Mouse (Mus musculus) CD4-positive, CD25-positive, alpha-beta regulatory T cell, adult 4 months (primary cell): ENCODE data around the gene Anapc15. TPM values are rescaled to one million over a fixed set of nuclear protein-coding genes. Genes with fewer than 3 reads are reported as not detected.

Experiments
- ATAC-seq: one replicate; pipeline ENCODE4 v1.8.0; 2017
- polyA plus RNA-seq, 2 experiments: library from polyadenylated mRNA; unstranded; fragments of 100-300 nt; shearing (Covaris generic); gene quantifications; one replicate each; pipeline ENCODE4 v1.2.1; 2017

Anapc15 gene
- polyA plus RNA-seq, result 10 to 100 TPM; 43.2 to 66.9 TPM

DNA sequence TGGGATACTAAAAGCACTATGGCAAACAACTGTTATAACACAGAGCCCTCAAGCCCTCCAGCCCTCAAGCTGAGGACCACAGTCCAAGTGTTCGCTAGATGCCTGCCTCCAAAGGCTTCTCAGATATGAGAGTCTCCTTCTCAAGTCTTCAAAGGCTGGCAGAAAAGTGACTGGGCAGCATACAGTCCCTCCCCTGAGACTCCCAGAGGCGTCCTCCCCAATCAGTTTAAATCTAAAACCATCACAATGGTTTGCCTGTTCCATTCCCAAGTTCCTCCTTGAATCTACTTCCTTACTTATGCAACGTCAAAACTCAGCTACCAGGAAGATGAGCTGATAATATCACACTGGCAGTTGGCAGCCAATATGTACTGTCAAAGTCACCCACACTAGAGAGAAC lies at the start of gene Anapc15:
Anapc15 (plus strand) TSS at position 301 of the 400 bp plus-strand sequence.
- no peak for ATAC-seq

DNA sequence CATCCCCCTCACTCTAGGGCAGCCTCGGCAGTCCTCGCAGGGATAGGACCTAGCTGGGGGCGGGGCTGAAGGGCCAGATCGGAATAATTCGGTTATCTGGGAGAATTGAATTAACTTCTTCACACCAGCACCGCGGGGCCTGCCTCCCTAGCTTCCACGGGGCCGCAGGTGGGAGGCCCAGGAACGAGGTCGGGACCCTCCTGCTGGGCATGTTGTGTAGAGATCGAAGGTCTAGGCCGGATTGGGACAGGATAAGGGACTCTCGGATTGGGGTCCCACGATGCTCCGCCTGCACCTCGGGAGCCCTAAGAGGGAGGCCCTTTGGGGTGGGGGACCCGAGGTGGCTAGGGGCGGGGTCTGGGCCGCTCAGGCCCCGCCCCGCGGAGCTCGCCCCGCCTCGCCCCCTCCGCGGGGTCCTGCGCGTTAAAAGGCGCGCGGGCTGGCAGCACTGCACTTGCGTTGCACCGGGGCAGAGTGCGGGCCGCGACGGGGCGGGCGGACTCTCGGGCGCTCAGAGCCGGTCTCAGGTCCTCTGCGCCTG lies 45.6 kb upstream of the Anapc15 start, which contains the start of gene Phox2a:
Phox2a (plus strand) TSS at position 453 of the 541 bp plus-strand sequence.
- ATAC-seq, result no peak

DNA sequence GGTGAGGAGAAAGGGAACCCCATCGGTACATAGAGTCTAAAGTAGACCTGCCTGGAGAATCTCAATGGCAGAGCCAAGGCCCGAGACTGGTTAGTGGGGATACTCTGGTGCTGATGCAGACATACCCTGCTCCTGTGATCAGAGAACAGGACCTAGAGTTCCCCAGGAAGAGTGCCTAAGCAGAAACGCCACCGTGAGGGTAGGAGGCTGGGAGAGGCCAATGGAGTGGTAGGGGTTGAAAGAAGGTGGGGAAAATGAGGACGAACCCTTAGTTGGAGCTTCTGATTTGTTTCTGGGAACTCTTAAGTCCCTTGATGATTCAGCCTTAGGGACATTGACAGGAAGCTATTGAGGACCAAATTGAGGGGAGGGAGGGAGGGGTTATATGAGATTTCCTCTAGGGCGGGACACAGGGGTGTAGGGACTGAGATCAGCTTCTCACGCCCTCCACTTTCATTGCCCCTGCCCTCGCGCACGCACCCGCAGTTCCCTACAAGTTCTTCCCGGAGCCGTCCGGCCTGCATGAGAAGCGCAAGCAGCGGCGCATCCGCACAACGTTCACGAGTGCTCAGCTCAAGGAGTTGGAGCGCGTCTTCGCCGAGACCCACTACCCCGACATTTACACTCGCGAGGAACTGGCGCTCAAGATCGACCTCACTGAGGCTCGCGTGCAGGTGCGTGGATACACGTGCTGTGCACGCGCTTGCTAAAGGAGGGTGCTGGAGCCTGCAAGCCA lies 43.1 kb upstream of the Anapc15 start:
- no peak for ATAC-seq

DNA sequence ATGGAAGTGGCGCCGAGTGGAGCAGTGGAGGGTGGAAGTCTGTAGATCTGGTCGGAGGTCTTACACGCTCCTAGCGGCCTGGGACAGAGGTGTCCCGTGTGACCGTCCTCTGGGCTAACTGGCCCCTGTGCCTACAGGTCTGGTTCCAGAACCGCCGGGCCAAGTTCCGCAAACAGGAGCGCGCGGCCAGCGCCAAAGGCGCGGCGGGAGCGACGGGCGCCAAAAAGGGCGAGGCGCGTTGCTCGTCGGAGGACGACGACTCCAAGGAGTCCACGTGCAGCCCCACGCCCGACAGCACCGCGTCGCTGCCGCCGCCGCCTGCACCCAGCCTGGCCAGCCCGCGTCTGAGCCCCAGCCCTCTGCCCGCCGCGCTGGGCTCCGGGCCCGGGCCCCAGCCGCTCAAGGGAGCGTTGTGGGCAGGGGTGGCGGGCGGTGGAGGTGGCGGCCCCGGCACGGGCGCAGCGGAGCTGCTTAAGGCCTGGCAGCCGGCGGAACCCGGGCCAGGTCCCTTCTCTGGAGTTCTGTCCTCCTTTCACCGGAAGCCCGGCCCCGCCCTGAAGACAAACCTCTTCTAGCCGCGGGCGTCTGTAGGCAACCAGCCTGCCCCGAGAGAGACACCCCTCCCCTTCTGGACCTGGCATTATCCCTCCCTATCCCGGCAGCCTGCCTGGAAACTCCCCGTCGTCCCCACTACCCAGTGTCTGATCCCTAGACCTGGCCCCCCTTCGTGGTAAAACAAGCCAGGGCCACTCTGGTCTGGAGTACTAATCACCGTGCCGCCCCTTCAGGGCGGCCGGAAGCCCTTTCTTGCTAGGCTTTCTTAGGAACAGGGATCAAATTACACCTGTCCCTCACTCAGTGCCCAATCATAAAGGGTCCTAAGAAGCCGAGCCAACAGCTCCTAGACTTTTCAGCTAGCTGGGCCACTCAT lies 41.7 kb upstream of the Anapc15 start:
- ATAC-seq, result peak; percentile 83

DNA sequence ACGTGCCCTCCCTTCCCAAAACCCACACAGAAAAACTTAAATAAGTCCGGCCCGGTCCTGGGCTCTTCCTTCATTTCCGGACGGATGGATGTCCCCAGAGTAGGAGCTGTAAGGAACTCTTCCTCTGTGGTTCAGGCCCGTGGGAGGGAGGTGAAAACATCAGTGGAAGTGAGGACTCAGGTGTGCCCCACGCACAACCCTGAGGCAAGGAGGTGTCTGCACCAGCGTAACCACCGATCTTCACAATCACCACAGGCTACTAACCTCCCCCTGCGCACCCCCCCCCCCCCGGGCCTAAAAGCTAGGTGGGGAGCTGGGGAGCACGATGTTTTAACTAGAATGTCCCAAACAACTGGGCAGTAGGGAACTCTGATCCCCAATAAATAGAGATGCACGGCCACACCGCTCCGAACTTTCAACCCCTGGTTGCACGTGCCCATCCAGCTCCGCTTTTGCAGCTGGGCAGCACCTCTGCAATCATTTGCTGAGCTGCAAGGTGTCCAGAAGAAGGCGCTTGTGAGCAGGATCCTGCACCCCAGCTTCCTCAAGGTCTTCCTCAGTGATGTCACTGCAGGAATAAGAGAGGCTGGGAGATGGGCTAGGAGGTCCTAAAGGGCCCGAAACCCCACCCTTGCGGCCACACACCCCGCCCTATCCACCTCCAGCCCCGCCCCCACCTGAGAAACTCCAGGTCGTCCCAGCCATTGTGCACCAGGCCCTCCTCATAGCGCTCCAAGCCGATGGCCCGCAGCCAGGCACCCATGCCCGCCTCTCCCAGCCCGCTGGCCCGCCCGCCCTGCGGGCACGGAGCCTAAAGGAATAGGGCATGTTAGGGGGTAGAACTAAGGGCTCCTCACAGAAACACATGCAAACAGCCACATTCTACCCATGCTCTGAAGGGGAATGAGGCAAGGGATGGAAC lies 40.4 kb upstream of the Anapc15 start:
- ATAC-seq, result no peak

DNA sequence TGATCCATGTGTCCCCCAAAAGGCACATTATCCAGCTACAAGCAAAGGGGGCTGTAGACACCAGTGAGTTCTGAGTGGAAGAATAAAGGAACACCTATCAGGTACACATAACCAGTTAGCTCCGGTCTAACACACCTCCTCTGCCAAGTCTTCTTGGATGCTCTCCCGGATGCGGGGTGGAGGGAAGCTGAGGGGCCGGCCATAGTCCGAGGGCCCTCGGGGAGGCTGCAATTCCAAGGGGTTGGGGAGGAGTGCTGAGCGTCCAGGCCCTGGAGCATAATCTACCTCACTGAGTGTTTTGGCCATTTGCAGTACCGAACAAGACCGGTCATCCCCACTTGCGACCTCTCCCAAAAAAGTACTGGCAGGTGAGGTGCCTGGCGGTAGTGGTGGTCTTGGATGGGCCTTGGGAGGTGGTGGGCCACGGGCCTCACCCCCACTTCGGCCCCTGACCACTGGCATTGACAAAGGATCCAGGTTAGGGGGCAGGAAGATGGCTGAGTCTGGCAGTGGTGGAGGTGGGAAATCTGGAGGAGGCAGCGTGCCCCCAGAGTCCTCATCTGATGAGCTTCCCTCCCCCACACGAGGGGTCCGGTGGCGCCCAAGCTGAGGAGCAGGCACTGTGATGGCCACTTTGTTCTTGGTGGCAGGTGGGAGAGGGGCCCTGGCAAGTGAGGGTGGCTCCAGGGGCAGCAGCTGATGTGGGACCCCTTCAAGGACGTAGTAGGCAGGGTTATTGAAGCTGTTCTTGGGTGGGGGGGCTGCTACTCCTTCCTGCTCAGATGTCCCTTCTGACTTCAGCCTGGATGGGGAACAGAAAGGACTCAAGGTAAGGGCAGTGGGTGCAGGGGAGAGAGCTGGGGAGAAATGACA lies 39.5 kb upstream of the Anapc15 start:
- ATAC-seq, result no peak

DNA sequence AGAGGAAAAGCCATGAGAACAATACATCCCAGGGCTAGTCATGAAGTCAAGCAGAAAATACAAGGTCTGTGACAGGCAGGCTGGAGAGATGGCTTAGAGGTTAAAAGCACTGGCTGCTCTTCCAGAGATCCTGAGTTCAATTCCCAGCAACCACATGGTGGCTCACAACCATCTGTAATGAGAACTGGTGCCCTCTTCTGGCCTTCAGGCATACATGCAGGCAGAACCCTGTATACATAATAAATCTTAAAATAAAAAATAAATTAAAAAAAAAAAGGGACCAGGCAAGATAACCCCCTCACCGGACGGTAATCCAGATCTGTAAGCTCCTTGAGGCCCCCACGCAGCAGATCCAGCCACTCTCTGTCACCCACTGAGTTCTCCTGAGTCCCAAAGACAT lies 33.1 kb upstream of the Anapc15 start:
- no peak for ATAC-seq

DNA sequence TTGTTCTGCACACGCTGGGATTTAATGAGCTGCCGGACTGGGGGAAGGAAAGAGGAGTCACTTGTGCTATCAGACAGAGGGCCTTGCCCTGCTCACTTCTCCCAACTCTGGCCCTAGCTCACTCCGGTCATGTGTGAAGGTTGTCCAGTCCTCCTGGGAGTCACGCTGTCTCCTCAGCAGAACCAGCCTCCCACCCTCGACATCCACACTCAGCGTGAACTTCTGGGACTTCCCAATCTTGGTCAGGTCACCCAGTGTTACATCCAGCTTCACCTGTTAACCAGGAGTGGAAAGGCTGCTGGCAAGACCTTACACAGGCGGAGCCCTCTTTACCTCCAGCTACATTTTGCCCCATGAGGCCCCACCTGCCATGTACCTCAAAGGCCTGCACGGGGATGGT lies 32.1 kb upstream of the Anapc15 start:
- ATAC-seq, result no peak

DNA sequence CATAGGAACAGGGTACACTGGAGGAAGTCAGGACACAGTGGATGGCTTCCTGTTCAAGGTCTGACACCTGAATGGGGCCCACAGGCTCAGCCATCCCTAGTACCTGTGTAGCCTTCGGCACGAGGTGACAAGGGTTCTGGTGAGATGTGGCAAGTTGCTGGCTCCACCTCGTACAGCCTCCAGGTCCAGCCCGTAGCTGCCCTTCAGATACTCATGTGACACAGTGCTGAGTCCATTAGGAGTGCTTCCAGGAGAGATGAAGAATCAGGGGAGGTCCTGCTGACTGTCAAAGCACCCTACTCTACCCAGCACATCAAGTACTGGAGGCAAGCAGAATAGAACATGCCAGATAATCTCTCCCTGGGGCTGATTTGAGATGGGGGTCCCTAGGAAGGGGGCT lies 31.1 kb upstream of the Anapc15 start:
- ATAC-seq, result no peak

DNA sequence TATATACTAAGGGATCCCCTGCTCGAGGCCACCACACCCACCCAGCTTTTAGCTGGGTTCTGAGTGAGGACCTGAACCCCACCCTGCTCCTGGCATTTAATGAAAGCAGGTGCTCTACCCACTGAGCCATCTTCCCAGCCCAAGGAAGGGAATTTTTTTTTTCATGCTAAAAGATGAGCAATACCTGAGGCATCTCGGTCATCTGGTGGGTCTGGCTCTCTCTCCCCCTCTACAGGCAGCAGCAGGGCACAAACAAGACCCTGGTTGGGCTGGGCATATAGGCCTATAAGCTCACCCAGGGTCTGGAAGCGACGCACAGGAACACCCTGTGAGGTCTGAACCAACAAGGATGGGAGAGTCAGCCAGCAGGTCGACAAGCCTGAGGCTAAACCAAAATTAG lies 30.2 kb upstream of the Anapc15 start:
- no peak for ATAC-seq

DNA sequence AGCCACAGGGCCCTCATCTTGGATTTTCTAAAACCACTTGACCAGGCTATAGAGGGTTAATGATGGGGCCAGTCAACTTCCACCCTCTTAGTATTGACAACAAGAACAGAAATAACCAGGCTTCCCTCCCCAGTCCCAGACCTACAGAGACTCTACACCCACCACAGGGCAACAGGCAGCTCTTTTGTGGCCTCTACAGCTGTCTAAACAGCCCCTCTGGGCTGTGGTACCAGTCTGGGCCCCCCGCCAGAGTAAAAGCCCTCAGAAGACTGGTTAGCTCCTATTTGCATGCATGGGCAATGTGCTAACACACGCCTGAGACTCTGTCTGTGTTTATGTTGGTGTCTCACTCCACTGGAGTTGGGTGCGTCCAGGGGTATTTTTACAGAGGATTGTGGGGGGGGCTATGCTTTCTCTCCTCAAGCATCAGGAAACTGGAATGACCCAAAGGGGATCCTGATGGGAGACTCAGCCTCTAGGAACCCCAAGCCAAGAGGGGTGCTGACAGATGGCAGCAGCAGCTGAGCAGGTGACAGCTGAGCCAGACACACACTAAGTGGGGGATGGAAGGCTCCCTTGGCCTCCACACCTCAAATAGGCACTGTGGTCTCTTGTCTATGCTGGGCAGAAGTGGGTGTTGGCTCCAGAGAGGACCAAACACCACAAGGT lies 29.5 kb upstream of the Anapc15 start:
- ATAC-seq, result no peak

DNA sequence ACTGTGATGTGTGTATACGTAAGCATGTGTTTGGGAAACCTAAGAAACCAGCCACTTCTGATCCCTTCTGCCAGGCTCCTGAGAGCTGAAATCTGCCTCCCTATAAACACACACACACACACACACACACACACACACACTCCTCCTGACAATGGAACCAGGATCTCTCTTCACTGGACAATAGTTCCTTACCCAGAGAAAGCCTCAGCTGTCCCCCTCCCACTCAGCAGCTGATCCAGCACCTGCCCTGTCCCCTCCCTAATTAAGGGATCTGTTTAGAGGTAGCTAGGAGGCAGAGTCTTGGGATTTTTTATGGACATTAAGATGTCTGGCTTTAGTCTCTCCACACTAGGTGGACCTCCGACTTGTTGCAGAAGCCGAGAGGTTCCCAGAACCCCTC lies 28.6 kb upstream of the Anapc15 start:
- no peak for ATAC-seq

DNA sequence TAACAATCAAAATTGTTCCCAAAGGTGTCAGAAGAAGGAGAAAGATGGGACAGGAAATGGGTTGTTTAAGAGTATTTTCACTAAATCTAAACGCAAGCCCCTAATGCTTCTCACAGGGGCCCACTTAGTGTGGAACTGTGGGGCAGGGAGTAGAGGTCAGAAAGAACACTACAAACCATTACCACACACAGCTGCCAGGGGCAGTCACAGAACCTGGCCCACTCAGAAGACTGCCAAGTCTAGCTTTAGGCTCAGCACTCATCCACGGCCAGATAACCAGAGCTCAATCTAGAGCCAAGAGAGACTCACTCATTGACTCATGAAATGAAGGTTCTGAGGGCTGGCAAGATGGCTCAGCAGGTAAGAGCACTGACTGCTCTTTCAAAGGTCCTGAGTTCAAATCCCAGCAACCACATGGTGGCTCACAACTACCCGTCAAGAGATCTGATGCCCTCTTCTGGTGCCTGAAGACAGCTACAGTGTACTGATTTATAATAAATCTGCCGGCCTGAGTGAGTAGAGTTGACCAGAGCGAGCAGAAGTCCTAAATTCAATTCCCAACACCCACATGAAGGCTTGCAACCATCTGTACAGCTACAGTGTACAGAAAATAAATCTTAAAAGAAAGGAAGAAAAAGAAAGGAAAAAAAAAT lies 27.9 kb upstream of the Anapc15 start:
- no peak for ATAC-seq

DNA sequence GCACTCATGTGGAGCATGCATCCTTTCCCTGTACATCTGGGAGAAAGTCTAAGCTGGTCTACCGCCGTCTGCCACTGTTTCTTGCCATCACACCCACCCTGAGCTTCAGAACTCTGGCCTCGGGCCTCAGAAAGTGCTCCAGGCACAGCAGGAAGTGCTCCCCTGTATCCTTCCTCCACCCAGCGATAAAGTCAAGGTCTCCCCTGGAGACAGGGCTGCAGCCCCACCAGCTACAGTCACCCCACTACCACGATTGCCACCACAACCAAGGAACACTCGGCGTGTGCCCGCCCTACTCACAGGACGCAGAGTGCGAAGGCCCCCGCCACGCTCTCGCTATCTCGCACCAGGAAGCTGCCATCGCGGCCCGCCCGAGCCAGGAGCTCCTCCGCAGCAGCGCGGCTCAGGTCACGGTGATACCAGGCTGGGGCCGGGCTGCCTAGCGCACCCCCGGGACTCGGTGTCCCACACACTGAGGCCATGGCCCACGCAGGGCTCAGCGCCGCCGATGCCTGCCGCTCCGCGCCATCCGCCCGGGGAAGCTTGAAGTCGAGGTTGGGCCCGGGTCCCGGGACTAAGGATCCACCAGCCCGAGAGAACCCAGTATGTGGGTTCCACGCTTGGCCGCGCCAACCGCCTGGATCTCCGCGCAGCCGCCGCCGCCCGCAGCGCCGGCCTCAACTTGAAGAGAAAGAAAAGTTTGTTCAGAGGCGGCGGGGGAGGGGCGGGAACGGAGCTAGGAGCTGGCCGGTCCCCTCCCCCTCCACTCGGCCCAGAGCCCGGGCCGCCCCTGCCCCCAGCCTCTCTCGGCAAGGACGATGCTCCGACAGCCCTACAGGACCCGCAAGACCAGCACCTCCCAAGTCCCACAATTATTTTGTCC lies 27.0 kb upstream of the Anapc15 start:
- peak; percentile 74 for ATAC-seq

DNA sequence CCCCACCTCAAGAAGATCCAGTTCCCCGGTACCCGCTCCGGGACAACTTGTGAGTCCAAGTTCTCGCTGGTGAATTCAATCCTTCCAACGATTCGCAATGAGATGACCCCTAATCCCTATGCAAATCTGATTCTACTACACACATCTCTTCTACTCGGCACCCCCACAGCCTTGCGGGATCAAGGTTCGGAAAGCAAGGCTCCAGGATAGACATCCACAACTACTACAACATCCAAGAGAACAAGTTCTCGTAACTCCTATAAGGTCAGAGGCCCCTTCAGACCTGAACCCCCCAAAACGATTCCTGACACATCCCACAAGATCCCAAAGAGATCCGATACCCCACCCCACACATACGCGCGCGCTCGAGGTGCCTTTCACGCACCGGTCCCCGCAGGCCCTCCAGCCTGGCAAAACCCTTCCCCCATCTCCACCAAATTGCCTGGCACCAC lies 26.3 kb upstream of the Anapc15 start:
- peak; percentile 7 for ATAC-seq

DNA sequence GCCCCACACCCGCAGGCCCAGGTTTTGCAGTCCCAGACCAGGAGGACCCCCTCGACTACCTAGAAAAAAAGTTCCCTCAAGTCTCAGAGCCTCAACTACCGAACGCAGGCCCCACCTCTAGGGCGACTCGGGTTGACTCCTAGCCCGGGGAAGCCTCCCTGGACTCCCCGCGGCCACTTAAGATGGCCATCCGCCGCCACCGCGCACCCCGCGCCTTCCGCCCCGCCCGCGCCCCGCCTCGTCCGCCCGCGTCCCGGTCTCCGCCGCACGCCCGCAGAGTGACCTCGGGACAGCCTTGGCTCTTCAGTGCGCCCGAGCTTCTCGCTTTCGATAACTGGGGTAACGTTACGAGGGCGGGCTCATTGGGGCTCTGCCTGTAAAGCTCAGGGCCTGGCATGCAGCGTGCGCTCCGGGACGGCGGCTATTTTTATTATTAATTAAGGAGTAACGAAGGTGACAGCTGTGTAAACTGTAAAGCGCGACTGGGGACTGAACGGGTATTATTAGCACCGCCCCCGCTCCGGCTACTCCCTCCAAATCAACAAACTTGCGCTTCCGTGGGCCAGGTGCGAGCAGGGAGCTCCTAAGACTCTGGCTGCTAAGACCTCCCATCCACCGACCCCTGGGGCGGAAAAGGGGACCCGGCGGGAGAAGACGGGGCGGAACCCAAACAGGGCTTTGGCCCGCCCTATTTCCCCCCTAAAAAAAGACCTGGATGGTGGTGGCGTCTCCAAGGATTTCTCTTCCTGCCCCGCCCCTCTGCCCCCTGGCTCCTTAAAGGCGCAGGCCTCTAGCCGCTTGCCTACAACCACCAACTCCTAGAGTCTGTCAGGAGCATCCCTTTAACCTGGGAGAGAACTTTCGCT lies 25.7 kb upstream of the Anapc15 start, which contains the start of gene Inppl1:
Inppl1 (minus strand) TSS at position 624 of the 866 bp plus-strand sequence.
- peak; percentile 21 for ATAC-seq

DNA sequence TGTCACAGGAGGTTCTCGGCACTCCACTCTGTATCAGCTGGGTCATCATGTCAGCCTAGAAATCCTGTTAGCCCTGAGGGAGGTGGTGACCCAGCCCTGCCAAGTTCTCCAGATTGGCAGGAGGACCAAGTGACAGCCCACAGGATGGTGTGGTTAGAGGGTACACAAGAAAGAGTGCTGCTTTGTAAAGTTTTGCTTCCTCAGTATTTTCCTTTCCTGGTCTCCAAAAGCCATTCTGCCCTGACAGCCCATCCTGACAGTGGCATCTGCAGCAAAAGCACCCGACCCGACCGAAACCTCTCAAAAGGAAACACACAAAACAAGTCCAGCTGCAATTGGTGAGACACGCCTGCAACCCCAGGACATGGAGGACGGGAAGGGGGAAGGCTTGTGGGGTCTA lies 19.3 kb upstream of the Anapc15 start:
- no peak for ATAC-seq

DNA sequence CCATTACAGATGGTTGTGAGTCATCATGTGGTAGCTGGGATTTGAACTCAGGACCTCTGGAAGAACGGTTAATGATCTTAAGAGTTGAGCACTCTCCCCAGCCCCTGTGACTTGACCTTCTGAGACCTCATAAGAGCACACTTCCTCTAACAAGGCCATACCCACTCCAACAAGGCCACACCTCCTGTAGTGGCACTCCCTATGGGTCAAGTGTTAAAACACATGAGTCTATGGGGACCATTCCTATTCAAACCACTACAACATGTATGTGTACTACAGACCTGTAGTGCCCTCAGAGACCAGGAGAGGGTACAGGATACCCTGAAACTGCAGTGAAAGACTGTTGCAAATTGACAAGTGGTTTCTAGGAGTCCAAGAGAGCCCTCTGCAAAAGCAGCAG lies 15.6 kb upstream of the Anapc15 start:
- ATAC-seq, result no peak
